Mouse (Mus musculus): Measurements from ENCODE around the gene Mxd3.

Mxd3 gene

DNA sequence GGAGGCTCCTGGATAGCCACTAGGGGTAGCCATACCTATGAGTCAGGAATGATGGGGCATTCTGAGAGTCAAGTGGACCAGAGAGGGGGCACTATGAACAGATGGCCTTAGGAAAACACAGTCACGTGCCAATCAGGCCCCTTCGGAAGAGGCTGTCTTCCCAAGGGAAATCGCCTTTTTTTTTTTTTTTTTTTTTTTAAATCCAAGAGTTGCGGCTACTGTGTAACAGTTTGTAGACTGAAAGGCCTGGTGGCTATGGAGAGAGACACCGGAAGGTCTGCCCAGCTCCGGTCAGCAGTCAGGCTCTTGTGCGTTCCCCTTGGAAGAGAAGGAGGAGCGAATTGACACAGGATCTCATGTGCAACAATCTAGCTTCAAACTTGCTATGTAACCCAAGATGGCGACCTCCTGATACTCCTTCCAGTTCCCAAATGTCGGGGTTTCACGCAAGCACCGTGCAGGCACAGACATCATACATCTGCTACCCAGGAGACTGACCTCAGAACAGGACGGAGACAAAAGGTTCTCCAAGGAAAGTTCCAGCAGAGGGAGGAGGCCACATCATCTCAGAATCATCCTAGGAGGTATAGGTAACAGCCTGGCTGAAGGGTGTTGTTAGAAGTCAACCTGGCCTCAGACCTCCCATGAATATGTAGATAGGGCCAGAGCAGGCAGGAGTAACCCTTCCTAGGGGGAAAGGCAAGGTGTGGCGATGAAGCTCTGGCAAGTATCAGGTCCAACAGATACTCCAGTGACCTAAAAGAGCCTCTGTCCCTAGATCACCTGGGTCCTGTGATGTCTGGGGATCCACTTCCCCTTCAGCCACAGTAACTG lies 1.2 kb upstream of the Mxd3 start:
- no peak for DNase-seq

DNA sequence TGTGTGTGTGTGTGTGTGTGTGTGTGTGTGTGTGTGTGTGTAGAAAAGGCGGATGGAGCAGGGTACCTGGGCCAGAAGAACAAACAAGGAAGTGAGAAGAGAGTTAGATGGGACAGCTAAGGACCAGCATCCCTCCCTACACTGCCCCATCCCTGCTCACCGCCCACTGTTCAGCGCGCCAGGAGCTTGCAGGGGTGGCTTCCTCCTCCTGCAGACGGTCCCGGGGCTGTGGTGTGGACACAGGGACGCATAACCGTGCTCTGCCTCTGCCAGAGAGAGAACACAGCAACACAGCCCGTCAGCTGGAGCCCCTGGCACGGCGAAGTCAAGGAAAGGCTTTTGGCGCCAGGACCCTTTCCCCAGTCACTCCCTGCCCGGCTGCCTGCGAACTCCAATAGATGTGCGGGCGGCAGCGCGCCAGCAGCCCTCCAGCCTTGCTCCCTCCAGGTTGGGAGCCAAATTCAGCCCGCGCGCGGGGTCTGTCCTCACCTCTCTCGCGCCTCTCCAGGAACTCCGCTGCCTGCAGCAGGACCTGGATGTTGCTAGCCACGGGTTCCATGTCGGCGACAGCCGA lies 427 bp downstream of the Mxd3 start:
- peak in 1 of 2 experiments; percentile 20 for DNase-seq

DNA sequence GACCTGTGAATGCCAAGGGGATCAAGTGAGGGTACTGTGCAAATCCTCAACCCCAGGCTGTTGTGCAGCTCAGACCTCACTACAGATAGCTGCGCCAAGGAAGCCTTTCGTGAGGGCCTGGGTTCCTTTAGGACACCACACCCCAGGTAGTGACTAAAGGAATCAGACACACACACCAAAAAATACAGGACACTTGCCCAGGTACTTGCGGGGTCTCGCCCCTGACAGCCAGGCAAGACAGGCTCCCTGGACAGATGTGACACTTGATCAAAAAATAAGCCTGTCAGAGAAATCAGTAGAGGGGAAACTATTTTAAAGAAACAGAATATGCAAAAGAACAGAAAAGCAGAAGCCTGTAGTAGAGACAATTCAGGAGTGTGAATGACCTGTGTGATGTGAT lies 982 bp downstream of the Mxd3 start:
- no peak for DNase-seq

DNA sequence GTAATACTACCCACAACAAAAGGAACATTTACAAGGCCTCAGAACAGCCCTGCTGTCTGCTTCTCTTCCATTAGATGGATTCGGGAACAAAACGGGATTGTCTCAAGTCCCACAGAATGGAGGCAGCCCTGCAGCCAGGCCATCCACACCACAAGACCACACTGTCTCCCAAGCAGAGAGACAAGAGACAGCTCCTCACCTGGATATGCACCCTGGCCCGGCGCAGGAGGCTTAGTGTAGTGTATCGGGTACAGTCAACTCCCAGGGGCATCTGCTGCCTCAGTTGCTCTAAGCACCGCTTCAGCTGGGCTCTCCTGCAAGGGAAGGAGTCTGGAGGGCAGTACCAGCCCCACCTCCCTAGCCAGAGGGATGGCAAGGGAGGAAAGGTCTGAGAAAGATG lies 1.5 kb downstream of the Mxd3 start:
- no peak for DNase-seq

DNA sequence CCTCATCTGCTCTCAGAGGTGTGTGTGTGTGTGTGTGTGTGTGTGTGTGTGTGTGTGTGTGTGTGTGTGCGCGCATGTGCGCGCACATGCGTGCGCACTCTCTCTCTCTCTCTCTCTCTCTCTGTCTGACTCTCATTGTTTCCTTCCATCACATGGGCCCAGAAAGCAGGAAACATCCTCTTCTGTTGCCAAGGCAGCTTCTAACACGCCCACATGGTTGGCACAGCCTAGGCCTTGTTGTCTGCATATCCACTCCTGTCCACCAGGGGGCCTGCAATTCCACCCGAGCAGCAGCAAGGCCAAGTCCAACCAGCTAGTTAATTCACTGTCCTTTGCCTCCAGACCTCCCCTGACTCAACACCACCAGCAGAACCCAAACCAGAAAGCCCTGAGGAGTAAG lies 2.0 kb downstream of the Mxd3 start:
- peak; percentile 71 to 84 for DNase-seq

DNA sequence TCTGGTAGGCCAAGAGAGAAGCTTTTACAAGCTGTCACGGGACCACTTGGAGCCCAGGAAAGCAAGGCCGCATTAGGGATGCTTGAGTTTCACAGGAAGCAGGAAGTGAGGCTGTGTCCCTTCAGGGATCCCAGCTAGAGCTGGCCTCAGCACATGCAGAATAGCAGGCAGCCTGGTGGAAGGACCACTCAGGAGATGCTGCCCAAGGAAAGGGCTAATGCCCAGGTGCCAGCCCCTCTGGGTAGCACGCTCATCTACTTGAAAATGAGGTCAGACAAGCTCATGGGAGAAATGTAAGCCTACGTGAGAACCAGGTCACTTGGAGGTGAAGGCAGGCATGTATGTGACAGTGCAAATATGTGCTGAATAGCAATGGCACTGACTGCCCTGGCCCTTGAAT lies 2.5 kb downstream of the Mxd3 start:
- no peak for DNase-seq

DNA sequence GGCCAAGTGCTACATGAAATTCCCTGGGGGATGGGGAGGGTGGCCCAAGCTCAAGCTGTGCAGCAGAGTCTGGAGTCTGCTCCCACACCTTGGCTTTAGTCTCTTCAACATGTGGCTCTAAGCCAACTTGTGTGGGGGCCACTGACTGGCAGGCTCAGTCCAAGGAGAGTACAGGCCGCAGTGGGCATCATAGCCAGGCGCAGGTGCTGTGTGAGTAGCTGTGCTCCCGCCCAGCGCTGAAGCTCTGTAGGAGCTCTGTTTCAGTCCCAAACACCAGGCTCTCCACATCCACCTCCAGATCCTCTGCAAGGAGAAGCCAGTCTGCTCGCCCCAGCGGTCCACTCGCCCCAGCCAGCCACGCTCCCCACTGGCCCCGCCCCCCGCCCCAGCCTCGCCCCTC lies 4.0 kb downstream of the Mxd3 start:
- DNase-seq, result no peak

DNA sequence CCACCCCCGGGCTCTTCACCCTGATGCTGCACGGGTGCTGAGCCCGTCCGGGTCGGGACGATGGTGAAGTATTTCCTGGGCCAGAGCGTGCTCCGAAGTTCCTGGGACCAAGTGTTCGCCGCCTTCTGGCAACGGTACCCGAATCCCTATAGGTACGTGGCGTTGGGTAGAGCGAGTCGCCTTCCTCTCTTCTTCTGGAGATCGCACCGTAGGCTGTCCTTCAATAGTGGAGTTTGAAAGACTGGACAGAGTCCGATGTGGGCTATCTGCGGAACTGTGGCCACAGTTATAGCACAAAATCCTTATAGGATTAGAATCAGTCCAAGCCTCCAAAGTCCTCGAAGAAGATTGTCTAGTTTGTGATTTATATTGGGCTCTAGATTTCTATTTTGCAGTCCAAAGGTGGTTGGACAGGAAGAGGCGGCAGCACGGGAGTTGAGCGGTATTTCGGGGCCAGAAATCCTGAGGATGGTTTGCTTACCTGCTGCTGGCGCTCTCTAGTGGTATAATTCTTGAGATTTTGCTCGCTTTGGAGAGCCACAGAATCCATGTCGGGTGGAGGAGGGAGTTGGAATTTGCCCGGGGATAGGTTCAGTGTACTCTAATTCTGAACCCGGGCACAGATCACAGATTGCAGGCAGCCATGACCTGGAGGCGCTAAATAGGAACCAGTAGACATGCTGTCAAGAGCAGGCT lies 7.3 kb downstream of the Mxd3 start:
- no peak for DNase-seq

DNA sequence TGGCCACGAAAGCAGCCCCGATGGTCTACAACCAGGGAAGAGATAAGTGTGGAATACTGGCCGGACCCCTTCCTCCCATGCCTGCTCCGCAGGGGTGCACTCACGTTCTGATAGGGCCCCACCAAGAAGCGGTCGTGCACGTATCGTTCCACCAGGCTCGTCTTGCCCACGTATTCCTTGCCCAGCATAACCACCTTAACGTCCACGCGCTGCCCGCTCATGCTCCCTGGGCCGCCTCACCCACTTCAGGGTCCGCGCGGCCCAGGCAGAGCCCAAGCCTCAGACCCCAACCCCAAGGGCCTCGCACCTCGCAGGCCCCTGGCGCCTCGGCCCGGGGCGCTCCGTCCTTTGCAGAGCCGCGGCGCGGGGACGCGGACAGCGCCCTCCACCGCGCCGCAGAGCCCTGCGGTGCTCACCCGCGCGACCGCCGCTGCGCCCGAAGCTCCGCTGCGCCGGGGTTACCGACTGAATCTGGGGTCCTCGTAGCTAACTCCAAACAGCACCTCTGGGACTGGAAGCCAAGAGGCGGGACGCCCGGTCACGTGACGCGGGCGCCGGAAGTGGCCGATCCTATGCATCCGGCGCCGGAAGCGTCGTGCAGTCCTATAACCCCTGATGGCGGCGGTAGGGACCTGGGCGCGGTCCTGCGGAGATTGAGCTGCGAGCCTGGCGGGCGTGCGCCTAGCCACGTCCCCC lies 8.0 kb downstream of the Mxd3 start, which contains the start of gene Rab24:
TSS of gene Rab24 (minus strand) at position 513 of the 696 bp plus-strand sequence.
- peak; percentile 79 to 83 for DNase-seq

DNA sequence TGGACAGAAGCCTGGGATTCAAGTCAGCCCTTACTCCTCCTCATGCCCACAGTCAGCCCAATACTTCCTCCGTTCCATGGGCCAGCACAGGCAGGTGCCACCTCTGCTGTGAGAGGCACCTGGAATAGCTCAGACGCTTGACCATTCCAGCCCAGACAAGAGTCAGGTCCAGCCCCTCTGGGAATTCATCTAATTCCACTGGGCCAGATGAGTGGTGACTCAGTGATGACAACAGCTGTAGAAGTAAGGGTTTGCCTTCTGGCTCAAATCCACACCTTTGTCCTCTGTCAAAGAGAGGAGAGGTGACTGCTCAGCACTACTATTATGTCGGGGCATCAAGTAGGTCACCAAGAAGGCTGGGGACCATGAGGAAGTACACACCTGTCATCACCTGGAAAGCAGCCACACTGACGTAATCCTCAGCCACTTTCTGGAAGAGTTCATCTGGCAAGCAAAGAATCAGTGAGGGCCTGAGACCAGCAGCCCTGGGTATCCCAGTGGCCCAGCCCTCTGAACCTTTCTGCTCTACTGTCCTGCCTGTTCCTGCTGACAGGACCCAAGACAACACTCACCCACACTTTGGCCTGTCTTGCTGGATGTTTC lies 9.6 kb downstream of the Mxd3 start, which contains the start of gene Prelid1:
TSS of gene Prelid1 (plus strand) at position 570 of the 603 bp plus-strand sequence.
- no peak for DNase-seq

DNA sequence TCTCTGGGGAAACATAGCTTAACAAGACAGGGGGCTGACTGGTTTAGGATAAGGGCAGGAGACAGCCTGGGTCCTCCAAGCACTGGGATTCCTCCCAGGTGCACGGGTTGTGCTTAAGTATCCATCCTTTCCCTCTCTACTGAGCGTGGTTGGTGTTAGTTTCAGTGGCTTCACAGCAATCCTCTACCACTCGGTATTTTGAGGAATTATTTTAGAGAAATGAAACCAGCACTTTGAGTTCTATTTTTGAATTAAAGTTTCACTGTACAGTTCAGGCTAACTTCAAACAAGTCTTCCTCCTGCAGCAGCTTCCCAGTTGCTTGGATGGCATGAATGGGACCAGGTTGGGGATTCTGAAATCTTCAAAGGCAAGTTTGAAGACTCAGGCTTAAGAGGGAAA lies 11.3 kb downstream of the Mxd3 start:
- no peak for DNase-seq

DNA sequence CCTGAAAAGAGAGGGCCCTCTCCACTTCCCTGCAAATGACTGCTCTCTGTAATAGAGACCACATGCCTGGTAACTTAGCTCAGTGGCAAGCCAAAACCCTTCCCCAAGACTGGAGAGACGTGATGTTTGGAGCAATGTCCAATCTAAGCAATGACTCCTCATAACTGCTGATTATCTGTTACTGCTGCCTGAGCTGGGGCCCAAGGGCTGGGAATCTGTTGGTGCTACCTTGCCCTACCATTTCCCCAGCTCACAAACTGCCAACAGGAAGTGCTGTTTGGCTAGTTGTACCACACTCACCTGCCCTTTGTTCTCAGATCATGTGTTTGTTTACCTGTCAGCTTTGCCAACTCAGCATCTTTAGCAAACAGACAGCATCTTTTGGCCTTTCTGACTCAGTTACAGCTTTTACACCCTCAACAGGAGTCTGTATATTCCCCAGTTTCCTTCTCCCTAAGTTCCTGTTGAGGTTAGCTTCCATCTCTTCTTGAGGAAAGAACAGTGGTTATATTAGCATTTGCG lies 14.7 kb downstream of the Mxd3 start:
- no peak for DNase-seq

DNA sequence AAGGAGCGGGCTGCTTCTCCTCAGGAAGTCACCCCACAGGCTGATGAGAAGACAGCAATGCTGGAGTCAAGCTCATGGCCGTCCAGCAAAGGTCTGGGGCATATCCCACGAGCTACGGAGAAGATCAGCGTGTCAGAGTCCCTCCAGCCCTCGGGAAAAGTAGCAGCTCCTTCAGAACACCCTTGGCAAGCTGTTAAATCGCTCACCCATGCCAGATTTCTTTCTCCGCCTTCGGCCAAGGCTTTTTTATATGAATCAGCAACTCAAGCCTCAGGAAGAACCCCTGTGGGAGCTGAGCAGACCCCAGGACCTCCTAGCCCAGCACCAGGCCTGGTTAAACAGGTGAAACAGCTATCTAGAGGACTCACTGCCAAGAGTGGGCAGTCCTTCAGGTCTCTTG lies 16.6 kb downstream of the Mxd3 start:
- no peak for DNase-seq

DNA sequence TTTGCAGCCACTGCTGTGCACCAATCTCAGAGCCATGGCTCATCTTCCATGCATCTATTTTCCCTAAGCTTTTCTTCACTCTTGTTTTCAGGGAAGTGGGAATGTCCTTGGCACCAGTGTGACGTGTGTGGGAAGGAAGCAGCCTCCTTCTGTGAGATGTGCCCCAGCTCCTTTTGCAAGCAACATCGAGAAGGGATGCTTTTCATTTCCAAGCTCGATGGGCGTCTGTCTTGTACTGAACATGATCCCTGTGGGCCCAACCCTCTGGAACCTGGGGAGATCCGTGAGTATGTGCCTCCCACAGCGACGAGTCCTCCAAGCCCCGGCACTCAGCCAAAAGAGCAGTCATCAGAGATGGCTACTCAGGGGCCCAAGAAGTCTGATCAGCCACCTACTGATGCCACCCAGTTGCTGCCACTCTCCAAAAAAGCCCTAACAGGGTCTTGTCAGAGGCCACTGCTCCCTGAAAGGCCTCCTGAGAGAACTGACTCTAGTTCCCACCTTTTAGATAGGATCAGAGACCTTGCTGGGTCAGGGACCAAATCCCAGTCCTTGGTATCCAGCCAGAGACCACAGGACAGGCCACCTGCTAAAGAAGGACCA lies 17.5 kb downstream of the Mxd3 start:
- DNase-seq, result no peak

DNA sequence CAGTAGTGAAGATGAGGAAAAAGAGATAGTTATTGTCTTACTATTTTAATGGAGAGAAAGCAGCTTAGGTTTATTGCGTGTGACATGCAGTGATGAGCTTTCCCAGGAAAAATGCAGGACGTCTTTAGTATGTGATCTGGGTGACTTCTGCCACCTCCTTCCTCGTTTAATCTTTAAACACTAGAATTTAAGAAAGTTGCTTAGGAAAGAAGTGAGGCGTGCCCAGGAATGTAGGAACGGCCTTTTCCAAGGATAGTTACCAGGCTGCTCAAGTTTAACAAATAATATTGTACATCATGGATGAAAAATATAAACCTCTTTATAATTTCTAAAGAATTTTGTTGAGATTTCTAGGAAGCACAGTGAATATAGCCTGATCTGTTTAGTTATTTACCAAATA lies 28.7 kb downstream of the Mxd3 start:
- DNase-seq, result no peak

DNA sequence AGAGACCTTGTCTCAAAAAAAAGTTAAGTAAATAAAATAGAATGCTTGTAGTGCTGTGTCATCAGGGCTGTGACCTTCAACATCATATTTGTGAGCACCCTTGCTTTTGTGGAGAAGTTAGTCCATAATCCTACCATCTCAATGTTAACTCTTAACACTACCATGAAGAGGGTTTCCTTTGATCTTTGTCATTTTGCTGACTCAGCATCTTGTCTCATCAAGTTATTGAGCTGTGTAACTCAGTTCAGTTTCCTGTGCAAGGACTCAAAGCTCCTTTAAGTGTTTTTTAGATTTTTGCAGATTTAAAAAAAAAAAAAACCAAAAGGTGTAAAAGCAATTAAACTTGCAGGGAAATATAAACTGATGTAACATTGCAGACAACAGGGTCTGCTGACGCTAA lies 32.9 kb downstream of the Mxd3 start:
- DNase-seq, result no peak

DNA sequence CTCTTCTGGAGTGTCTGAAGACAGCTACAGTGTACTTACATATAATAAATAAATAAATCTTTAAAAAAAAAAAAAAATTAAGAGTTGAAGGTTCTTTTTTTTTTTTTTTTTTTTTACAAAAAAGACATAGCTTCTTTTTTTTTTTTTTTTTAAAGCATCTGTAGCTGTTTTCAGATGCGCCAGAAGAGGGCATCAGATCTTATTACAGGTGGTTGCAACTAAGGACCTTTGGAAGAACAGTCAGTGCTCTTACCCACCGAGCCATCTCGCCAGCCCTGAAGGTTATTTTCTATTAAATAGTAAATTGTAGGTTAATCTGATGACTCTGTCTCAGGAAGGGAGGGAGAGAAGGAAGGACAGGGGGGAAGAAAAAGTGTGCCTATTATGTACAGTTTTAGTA lies 40.8 kb downstream of the Mxd3 start:
- no peak for DNase-seq

DNA sequence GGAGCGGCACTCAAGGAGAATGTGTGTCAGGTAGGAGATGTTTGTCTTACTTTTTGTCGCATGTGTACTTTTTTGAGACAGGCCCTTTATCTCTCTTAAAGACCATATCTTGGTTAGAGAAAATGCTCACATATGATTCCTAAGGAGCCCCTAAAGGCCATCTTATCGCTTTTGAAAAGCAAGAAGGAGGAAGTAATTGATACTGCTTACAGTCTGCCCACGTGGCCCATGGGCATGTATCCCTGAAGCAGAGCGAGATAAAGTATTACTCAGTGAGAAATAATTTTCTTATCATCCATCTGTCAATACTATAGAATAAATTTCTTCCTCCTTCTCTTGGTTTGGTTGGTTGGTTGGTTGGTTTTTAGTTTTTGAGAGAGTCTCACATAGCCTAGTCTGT lies 52.0 kb downstream of the Mxd3 start:
- DNase-seq, result no peak

DNA sequence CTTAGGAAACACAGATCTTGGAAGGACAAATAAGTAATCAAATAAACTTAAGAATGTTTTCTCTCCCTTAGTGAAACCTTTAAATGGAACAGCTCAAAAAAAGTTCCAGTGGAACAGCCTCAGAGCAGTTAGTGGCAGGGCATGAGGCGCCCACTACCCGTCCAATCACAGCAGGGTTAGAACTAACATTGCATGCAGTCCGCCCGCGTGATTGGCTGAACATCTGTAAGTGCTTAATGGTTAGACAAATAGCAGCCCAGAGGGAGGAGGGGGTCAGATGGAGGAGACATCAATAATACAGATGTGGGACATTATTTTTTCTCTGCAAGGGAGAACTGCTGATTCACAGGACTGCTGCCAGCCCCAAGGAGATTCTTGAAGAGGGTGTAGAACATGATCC lies 52.4 kb downstream of the Mxd3 start:
- DNase-seq, result no peak

Measured in spleen, adult 18-20 months (tissue).